Mouse (Mus musculus) liver, embryonic 14.5 days (tissue): ENCODE data around the gene 1700067K01Rik.

Source experiments
- CTCF ChIP-seq: IDR thresholded peaks from 2 replicates; pipeline ENCODE4 v1.5.1; 2016; ENCODE audit warnings: antibody characterized with exemption, low read depth, control low read depth
- EP300 ChIP-seq: IDR thresholded peaks from 2 replicates; pipeline ENCODE4 v1.6.1; 2016; ENCODE audit warnings: antibody characterized with exemption, low read depth

GRCm38 (mm10) chr8:83956789-83957188 is 44.5 kb upstream of the 1700067K01Rik start:
- peak; percentile 76 for TF ChIP-seq CTCF
- no peak for TF ChIP-seq EP300
